Mouse (Mus musculus): ENCODE measurements at regions not wholly inside any gene's neighbourhood (a gene's known extent, or its start where the extent isn't known, plus 50 kb on each side); places are given as distances from the start of the nearest gene placed in this dataset.

DNA sequence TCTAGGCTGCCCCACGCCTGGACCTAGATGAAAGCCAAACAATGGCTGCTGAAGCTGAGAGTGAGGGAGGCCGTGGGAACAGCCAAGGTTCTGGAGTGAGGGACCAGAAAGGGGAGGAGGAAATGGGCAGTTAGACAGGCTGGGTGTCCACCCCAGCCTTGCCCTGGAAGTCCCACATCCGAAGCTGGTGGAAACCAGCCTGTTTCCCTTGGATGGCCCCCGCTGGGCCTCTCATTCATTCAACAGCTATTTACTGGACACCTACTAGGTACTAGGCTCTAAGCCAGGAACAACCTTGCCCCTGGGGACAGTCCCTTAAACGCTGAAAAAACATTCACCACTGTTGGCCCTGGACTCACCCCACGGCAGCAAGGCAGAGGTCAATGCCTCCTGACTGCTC, 139.2 kb downstream of the Zfp36l2 start:
- TF ChIP-seq CTCF (IDR thresholded peaks at IDR 0.05; ENCODE audit: low read depth): no peak
- no peak for TF ChIP-seq EP300 (IDR thresholded peaks at IDR 0.05; ENCODE audit: low read depth)

Measured in liver, embryonic 14.5 days (tissue).